Mouse (Mus musculus) natural killer cell, adult 2 months (primary cell): ENCODE results near the gene Serpina3f.
"Not testable (repeated sequence)": the region's sequence is repeated elsewhere in the genome, so short reads cannot be mapped to it uniquely, and the experiment has no call there.

ENCODE experiments used
- DNase-seq, 2 experiments: peaks; one replicate each; pipeline ENCODE4 v3.0.0; 2022; ENCODE audit warnings: low spot score in 2 of 2

Serpina3f gene

GRCm38 (mm10) chr12:104214445-104214753, at the start of gene Serpina3f:
Gene Serpina3f, plus strand, starts transcription at chr12:104214544.
- no peak for DNase-seq

GRCm38 (mm10) chr12:104174747-104175146, 39.6 kb upstream of the Serpina3f start:
- DNase-seq = no peak

DNA sequence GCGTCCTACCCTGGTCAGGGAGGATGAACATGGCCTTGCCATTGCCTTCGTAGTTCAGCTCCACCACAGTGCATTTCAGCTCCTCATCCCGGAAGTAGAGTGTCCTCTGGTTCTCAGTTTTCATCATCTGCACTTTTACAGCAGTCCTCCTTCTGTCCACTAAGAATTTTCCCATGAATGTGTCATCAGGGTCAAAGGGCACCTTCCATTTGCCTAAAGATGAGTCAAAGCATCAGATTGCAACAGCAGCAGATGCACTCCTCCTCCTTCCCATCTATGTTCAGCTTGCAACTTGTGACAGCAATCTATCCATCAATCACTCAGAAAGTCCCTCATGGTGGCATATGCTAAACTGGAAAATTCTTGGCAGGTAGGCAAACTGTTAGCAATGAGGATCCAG, 38.7 kb upstream of the Serpina3f start:
- DNase-seq = no peak

- DNase-seq = no peak
These were observed 35.8 kb upstream of the Serpina3f start for GRCm38 (mm10) chr12:104178577-104178976.

- DNase-seq = no peak
These were observed 35.4 kb upstream of the Serpina3f start for GRCm38 (mm10) chr12:104178987-104179386.

DNA sequence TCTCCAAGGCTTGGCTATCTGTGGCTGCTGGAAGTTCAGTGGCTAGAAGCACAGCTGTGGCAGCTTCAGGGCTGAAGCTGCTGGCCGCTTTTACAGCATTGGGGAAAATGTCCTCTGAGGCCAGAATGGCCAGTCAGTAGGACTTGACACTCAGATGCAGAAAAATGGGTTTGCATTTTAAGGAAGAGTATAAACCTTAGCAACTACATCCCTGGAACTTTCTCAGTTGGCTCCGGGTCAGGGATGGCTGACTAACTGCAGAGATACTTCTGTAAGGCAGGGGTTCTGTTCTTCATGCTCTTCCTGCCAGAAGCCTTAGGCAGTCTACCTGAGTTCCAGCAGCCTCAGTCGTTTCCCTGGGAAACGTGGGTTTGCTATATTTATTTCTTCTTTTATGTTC, 29.3 kb upstream of the Serpina3f start:
- DNase-seq = no peak

GRCm38 (mm10) chr12:104186041-104186581, 28.2 kb upstream of the Serpina3f start:
- DNase-seq = no peak

DNA sequence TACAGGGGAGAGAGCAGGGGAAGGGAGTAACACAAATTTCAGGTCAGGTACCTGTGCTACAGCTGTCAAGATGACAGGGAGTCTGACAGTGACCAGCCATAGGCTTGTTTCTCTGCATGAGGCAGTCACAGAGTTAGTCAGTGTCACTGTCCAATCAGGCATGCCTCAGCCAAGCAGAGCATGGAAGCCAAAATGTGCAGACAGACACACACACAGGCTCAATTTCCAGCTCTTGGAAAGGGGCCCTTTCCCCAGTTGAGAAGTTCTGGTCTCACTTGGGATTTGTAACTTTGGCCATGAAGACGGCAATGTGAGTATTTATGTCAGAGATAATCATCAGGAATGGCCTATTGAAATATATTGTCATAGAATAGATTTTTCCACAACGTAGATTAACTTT, 25.1 kb upstream of the Serpina3f start:
- DNase-seq = no peak

DNA sequence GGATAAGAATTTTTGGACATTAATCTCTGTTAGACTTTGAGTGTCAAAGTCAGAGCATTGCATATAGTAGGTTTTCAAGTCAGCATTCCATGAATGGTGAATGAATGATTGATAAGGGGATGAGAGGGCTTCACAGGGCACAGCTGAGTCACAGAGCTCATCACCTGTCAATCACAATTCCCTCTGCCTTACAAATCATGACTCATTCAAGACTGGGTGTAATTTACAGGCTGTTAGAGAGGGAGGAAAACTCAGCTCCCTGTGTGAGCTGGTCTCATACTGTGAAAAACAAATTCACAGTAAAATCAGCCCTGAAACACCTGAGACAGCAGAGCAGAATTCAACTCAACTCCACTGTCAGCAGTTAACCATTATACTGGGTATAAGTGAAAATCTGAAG, 23.5 kb upstream of the Serpina3f start:
- DNase-seq = no peak

- no peak for DNase-seq
These were observed 5.2 kb upstream of the Serpina3f start for GRCm38 (mm10) chr12:104209149-104209548.

- DNase-seq = peak; percentile 67 to 77
These were observed 4.5 kb upstream of the Serpina3f start for GRCm38 (mm10) chr12:104209802-104210201.

DNA sequence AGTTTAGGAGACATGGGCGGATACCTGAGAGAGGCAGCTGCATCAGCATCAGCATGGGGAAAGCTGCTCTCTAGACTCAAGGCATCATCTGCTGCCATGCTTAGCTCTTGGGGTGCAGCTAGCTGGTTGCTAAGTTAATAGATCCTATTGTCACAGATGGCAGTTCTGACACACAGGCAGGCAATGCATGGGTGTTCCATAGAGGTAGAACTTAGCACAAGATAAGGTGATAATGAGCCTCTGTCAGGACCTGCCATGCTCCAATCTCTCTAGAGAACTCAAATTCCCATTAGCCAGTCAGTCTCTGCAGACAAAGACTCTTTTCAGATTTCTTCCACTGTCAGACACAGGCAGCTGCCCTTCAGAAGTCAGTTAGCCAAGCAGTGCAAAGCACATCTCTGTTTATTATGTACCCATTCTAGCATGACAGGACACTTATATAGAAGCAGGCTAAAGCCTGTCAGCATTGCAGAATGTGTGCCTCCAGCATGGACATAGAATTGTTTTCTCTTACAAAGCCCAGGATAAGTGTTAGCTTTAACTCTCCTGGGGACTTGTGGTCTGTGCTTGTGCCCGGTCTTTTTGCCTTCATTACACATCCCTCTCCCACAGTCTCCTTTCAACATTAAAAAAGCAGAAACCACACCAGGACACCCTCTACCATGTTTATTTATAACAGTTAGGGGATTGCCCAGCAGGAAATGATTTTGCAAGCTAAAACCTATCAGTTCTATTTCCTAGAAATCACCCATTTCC, 477 bp upstream of the Serpina3f start:
- DNase-seq = peak in 1 of 2 experiments; percentile 30

- DNase-seq = no peak
These were observed 905 bp downstream of the Serpina3f start for GRCm38 (mm10) chr12:104215249-104215648.

DNA sequence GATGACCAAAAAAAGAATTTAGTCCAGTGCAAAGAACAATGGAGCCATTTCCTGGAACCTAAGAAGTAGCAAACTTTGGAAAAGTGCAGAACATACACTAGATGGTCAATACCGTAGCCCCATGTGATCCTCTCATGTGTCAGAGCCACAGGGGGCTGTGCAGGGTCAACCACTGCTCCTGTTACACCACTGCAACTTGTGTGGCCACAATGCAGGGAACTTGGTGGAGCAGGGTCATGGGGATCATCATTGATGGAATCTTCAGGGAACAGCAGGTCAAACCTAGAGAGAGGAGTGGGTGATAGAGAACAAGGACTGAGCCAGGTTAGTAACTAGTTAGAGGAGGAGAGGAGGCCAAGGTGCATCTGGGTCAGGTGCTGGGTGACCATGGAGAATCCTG, 7.3 kb downstream of the Serpina3f start:
- no peak for DNase-seq

GRCm38 (mm10) chr12:104223690-104224089, 9.3 kb downstream of the Serpina3f start:
- no peak for DNase-seq

DNA sequence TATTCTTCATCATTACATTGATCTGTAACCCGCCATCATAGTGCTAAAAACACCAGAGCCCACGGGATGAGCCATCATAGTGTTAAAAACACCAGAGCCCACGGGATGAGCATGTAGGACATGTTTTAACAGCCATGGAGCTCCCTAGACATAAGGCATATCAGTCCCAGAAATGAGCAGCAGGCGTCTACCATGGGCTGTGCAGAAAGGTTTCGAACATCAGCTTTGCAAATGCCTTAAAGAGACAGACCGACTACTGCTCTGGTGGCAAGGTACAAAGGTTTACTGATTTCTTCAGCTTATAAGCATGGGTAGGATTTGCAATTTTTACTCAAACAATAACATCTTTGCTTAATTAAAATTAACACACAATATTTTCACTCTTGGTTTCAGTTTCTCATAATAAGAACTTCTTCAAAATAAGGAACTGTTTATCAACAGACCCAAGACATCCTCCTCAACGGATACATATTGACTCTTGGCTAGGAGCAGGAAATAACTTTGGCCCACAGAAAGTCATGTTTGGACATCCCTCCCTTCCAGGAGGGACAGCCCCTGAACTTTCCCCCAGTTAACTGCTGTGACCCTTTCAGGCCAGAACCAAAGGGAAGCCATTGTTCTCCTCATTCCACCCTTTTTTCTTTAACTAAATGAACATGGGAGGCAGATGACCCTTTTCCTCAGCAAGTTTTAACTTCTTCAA, 10.4 kb downstream of the Serpina3f start:
- no peak for DNase-seq

DNA sequence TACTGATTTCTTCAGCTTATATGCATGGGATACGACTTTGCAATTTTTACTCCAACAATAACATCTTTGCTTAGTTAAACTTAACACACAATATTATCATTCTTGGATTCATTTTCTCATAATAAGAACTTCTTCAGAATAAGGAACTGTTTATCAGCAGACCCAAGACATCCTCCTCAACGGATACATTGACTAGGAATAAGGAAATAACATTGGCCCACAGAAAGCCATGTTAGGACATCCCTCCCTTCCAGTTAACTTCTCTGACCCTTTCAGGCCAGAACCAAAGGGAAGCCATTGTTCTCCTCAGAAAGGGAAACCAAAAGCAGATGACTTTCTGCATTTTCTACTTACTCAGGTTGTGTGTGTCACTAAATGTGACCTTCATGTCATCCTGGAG, 16.4 kb downstream of the Serpina3f start:
- DNase-seq = no peak

- DNase-seq = peak; percentile 42 to 59
These were observed 21.6 kb downstream of the Serpina3f start, which contains the start of gene Serpina3g for GRCm38 (mm10) chr12:104235915-104236314. Gene Serpina3g, plus strand, starts transcription at chr12:104236245.

DNA sequence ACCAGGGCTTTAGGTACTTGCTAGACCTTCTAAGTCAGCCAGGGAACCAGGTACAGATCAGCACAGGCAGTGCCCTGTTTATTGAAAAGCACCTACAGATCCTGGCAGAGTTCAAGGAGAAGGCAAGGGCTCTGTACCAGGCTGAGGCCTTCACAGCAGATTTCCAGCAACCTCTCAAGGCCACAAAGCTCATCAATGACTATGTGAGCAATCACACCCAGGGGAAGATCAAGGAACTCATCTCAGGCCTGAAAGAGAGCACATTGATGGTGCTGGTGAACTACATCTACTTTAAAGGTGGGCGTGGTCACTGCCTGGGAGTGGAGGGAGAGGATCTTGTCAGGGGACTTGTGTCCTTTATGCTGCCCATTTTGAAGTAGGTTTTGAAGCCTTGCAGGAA, 23.7 kb downstream of the Serpina3f start:
- DNase-seq = not testable (repeated sequence)

DNA sequence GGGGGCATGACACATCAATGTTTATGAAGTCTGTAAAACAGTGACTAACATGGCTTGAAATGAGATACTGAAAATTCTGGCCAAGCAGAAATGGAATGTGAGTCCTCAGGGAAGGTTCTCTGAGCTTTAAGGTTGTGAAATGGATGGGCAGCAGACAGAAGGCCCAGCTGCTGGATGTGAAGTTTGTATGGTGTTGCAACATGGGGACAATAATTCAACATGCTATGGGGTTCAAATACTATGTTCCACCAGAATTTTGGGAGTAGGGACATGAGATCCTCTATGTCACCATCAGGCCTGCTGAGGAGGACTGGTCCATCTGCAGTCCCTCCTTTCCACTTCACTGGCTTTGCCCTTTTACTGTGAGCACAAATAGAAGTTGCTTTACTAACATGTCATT, 29.0 kb downstream of the Serpina3f start:
- DNase-seq = no peak

DNA sequence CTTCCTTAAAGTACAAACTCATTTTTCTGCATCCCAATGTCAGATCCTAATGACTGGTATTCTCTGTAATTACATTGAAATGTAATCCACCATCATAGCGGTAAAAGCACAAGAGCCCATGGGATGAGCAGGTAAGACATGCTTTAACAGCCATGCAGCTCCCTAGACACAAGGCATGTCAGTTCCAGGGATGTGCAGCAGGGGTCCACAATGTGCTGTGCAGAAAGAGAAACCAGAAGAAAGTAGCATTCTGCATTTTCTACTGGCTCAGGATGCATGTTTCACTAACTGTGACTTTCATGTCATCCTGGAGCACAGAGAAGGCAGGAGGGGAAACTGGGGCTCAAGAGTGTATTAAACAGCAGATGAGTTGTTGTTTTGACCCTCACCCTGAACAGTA, 30.7 kb downstream of the Serpina3f start:
- DNase-seq = no peak

DNA sequence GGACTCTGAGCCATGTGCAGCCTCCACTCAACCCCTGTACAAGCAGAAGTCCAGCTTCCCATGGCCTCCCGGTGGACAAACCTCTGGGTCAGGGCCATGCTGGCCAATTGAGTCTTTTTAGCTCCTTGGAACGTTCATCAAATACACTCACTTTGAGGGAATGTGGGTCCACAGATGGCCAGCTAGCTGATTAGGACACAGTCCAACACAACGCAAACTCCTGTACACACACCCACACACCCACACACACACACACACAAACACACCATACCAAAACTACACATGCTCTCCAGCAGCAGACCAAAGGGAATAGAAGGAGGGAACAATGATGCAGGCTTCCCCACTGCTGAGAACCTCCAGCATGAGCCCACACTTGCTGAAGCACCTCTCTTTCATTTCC, 31.3 kb downstream of the Serpina3f start:
- DNase-seq = no peak

- no peak for DNase-seq
These were observed 33.2 kb downstream of the Serpina3f start for GRCm38 (mm10) chr12:104247553-104248002.
